Comparison of ENCODE assay signal across 30 mouse cellular contexts in genomic region chr4:49622272-49622671, GRCm38 (mm10). TPM values are rescaled to one million over a fixed set of nuclear protein-coding genes. Genes with fewer than 3 reads are reported as not detected.
DNase-seq lines count a peak whose midpoint lies in the region; ATAC-seq and TF ChIP-seq lines count a peak whose summit lies in the region.
"Had no signal": no experiment of that assay in that cellular context is flagged by ENCODE, and none has a peak within 500 bp of the region (broad histone marks: within the 10 kb centered on the region; RNA-seq: fewer than 3 reads in every experiment).

No protein-coding gene starts in this region.

- no peak overlapping the region for H3K4me2 ChIP-seq in intestine, postnatal 0 days (replicated peaks; ENCODE audit: low read depth)
- H3K4me2 ChIP-seq in stomach, embryonic 15.5 days = no peak overlapping the region
- no peak overlapping the region for H3K4me2 ChIP-seq in hindbrain, embryonic 12.5 days (replicated peaks)
- H3K4me2 ChIP-seq: embryonic facial prominence, embryonic 12.5 days; forebrain, embryonic 13.5 days; heart, embryonic 15.5 days; hindbrain, embryonic 15.5 days; limb, embryonic 13.5 days; liver, embryonic 12.5 days; midbrain, embryonic 15.5 days; neural tube, embryonic 12.5 days had no signal

- peak overlapping the region; percentile 31; the same call in 1 of the 2 replicates for H3K27ac ChIP-seq in kidney, adult 2 months (ENCODE audit: insufficient read depth, low read depth, low read length)
- H3K27ac ChIP-seq in intestine, postnatal 0 days (ENCODE audit: low read depth, low read length) = no peak overlapping the region
- no peak overlapping the region for H3K27ac ChIP-seq in stomach, embryonic 15.5 days
- no peak overlapping the region for H3K27ac ChIP-seq in hindbrain, embryonic 12.5 days
- H3K27ac ChIP-seq: embryonic facial prominence, embryonic 12.5 days; forebrain, embryonic 13.5 days; gastrocnemius, adult 2 months; heart, embryonic 15.5 days; hindbrain, embryonic 15.5 days; layer of hippocampus, adult 2 months; limb, embryonic 13.5 days; liver, embryonic 12.5 days; macrophage; midbrain, embryonic 15.5 days; neural tube, embryonic 12.5 days had no signal

- no peak for TF ChIP-seq POLR2A in kidney, adult 2 months (IDR thresholded peaks at IDR 0.05; ENCODE audit: low read depth, low read length)

- no peak overlapping the region for H3K9ac ChIP-seq in intestine, postnatal 0 days (ENCODE audit: low read depth, low read length)
- H3K9ac ChIP-seq in stomach, embryonic 15.5 days = no peak overlapping the region
- H3K9ac ChIP-seq in hindbrain, embryonic 12.5 days = no peak overlapping the region
- H3K9ac ChIP-seq: embryonic facial prominence, embryonic 12.5 days; forebrain, embryonic 13.5 days; heart, embryonic 15.5 days; hindbrain, embryonic 15.5 days; limb, embryonic 13.5 days; liver, embryonic 12.5 days; midbrain, embryonic 15.5 days; neural tube, embryonic 12.5 days had no signal

- peak; percentile 42; the same call in 1 of the 2 replicates for ATAC-seq in intestine, postnatal 0 days
- peak; percentile 65; the same call in 1 of the 2 replicates for ATAC-seq in stomach, embryonic 15.5 days (ENCODE audit: insufficient read depth, low FRiP score, low read depth)
- no peak for ATAC-seq in activated CD4-positive, CD25-positive, alpha-beta regulatory T cell, adult 4 months
- no peak for ATAC-seq in hindbrain, embryonic 12.5 days (ENCODE audit: low FRiP score)
- ATAC-seq: CD4-positive, CD25-positive, alpha-beta regulatory T cell, adult 4 months; forebrain, embryonic 13.5 days; liver, embryonic 12.5 days; midbrain, embryonic 15.5 days had no signal

- DNase-seq in kidney, adult 2 months = no peak
- DNase-seq in kidney, postnatal 25 days = no peak
- DNase-seq in R1 (ENCODE audit: low read depth, low spot score) = peak; percentile 15
- DNase-seq: adrenal gland, adult 2 months; cerebellum, adult 11 months; cerebellum, adult 9-11 months; gastrocnemius, adult 2 months; heart, postnatal 4 days; kidney, postnatal 10 days; retina, postnatal 1 day; right cerebral cortex, postnatal 25 days; thymus, adult 2 months; thymus, postnatal 4 days had no signal

- H3K36me3 ChIP-seq in kidney, adult 2 months (ENCODE audit: control insufficient read depth, insufficient read depth, low read length) = no peaks in the 10 kb centered on the region
- no peaks in the 10 kb centered on the region for H3K36me3 ChIP-seq in intestine, postnatal 0 days (ENCODE audit: control insufficient read depth, insufficient read depth)
- H3K36me3 ChIP-seq in stomach, embryonic 15.5 days = no peaks in the 10 kb centered on the region
- H3K36me3 ChIP-seq in hindbrain, embryonic 12.5 days = no peaks in the 10 kb centered on the region
- H3K36me3 ChIP-seq: embryonic facial prominence, embryonic 12.5 days; heart, embryonic 15.5 days; hindbrain, embryonic 15.5 days; limb, embryonic 13.5 days; liver, embryonic 12.5 days; midbrain, embryonic 15.5 days; neural tube, embryonic 12.5 days had no signal

- no peaks in the 10 kb centered on the region for H3K9me3 ChIP-seq in intestine, postnatal 0 days (ENCODE audit: control insufficient read depth)
- no peaks in the 10 kb centered on the region for H3K9me3 ChIP-seq in stomach, embryonic 15.5 days
- no peaks in the 10 kb centered on the region for H3K9me3 ChIP-seq in hindbrain, embryonic 12.5 days (replicated peaks)
- H3K9me3 ChIP-seq: embryonic facial prominence, embryonic 12.5 days; forebrain, embryonic 13.5 days; heart, embryonic 15.5 days; hindbrain, embryonic 15.5 days; limb, embryonic 13.5 days; liver, embryonic 12.5 days; midbrain, embryonic 15.5 days; neural tube, embryonic 12.5 days had no signal

- H3K4me1 ChIP-seq in kidney, adult 2 months (ENCODE audit: control insufficient read depth, insufficient read depth, low read length) = no peaks in the 10 kb centered on the region; the same call in 1 of the 2 replicates
- 0 out of 2 replicates have a peak, but pooled peaks cover 3% of the 10 kb centered on the region for H3K4me1 ChIP-seq in intestine, postnatal 0 days (replicated peaks; ENCODE audit: control insufficient read depth, insufficient read depth, low read length)
- H3K4me1 ChIP-seq in stomach, embryonic 15.5 days = no peaks in the 10 kb centered on the region
- no peaks in the 10 kb centered on the region for H3K4me1 ChIP-seq in hindbrain, embryonic 12.5 days
- H3K4me1 ChIP-seq: embryonic facial prominence, embryonic 12.5 days; forebrain, embryonic 13.5 days; heart, embryonic 15.5 days; hindbrain, embryonic 15.5 days; limb, embryonic 13.5 days; midbrain, embryonic 15.5 days; neural tube, embryonic 12.5 days had no signal

- TF ChIP-seq CTCF in kidney, adult 2 months (conservative IDR thresholded peaks at IDR 0.05; ENCODE audit: insufficient read depth, insufficient read length, low read depth, low read length) = no peak
- no peak for TF ChIP-seq CTCF in intestine, postnatal 0 days (IDR thresholded peaks at IDR 0.05; ENCODE audit: low read depth)

- WGBS in kidney, adult 2 months = 57% methylated on average over 2 of the region's 2 CpGs
- WGBS in intestine, postnatal 0 days = 31% methylated on average over 2 of the region's 2 CpGs
- WGBS in stomach, embryonic 15.5 days = 44% methylated on average over 2 of the region's 2 CpGs
- 74% methylated on average over 2 of the region's 2 CpGs for WGBS in hindbrain, embryonic 12.5 days

- H3K4me3 ChIP-seq in kidney, adult 2 months (ENCODE audit: insufficient read depth, low read depth, low read length) = no peak overlapping the region
- H3K4me3 ChIP-seq in intestine, postnatal 0 days (ENCODE audit: low read depth, low read length) = no peak overlapping the region
- H3K4me3 ChIP-seq in stomach, embryonic 15.5 days (replicated peaks) = 0 out of 2 replicates have a peak overlapping the region, but pooled peaks have one; percentile 5
- no peak overlapping the region for H3K4me3 ChIP-seq in hindbrain, embryonic 12.5 days
- H3K4me3 ChIP-seq: embryonic facial prominence, embryonic 12.5 days; erythroblast, embryonic 14.5 days; forebrain, embryonic 13.5 days; gastrocnemius, adult 2 months; heart, embryonic 15.5 days; hindbrain, embryonic 15.5 days; layer of hippocampus, adult 2 months; limb, embryonic 13.5 days; liver, embryonic 12.5 days; midbrain, embryonic 15.5 days; neural tube, embryonic 12.5 days had no signal

- H3K27me3 ChIP-seq in kidney, adult 2 months (replicated peaks; ENCODE audit: control insufficient read depth, insufficient read depth, low read length) = no peaks in the 10 kb centered on the region
- H3K27me3 ChIP-seq in intestine, postnatal 0 days (replicated peaks; ENCODE audit: control insufficient read depth, insufficient read depth, low read length) = no peaks in the 10 kb centered on the region
- H3K27me3 ChIP-seq in stomach, embryonic 15.5 days (replicated peaks) = no peaks in the 10 kb centered on the region
- no peaks in the 10 kb centered on the region for H3K27me3 ChIP-seq in hindbrain, embryonic 12.5 days
- H3K27me3 ChIP-seq: embryonic facial prominence, embryonic 12.5 days; forebrain, embryonic 13.5 days; heart, embryonic 15.5 days; hindbrain, embryonic 15.5 days; limb, embryonic 13.5 days; liver, embryonic 12.5 days; midbrain, embryonic 15.5 days; neural tube, embryonic 12.5 days had no signal

RNA-seq across cellular contexts. Expression of gene Rnf20, which starts 9.5 kb away (rescaled TPM):
- 14.1 and 15.3 TPM in 2 replicates for polyA plus RNA-seq in kidney, adult 2 months (2012; rRNA removed)
- polyA plus RNA-seq in intestine, postnatal 0 days (2015; fragmentation: Nextera tagmentation; extraction: Ambion mirVana) = 15.6 and 16.4 TPM in 2 replicates
- polyA plus RNA-seq in stomach, embryonic 15.5 days (2015; fragmentation: Nextera tagmentation; extraction: Ambion mirVana) = 34.6 and 36.8 TPM in 2 replicates
- polyA plus RNA-seq in activated CD4-positive, CD25-positive, alpha-beta regulatory T cell, adult 4 months (2017; shearing (Covaris generic)) = 10 to 100 TPM; 52.9 to 59.0 TPM
- 67.6 TPM in 2 replicates for polyA plus RNA-seq in hindbrain, embryonic 12.5 days (2016; fragmentation: Nextera tagmentation; extraction: Ambion mirVana)

RNA-seq across cellular contexts. Expression of gene Tmem246, which starts 24.6 kb away (rescaled TPM):
- 35.8 and 45.9 TPM in 2 replicates for polyA plus RNA-seq in kidney, adult 2 months (2012; rRNA removed)
- polyA plus RNA-seq in intestine, postnatal 0 days (2015; fragmentation: Nextera tagmentation; extraction: Ambion mirVana) = 22.6 and 23.6 TPM in 2 replicates
- polyA plus RNA-seq in stomach, embryonic 15.5 days (2015; fragmentation: Nextera tagmentation; extraction: Ambion mirVana) = 26.7 and 29.2 TPM in 2 replicates
- not detected for polyA plus RNA-seq in activated CD4-positive, CD25-positive, alpha-beta regulatory T cell, adult 4 months (2017; shearing (Covaris generic))
- polyA plus RNA-seq in hindbrain, embryonic 12.5 days (2016; fragmentation: Nextera tagmentation; extraction: Ambion mirVana) = 31.0 and 33.3 TPM in 2 replicates
- polyA plus RNA-seq: CD4-positive, CD25-positive, alpha-beta regulatory T cell, adult 4 months; macrophage had no signal

RNA-seq across cellular contexts. Expression of gene Ppp3r2, which starts 59.6 kb away (rescaled TPM):
- polyA plus RNA-seq in kidney, adult 2 months (2012; rRNA removed) = 0.02 TPM in 1 of 2 replicates, not detected in the other
- polyA plus RNA-seq in intestine, postnatal 0 days (2015; fragmentation: Nextera tagmentation; extraction: Ambion mirVana) = not detected in 2 replicates
- 0.05 and 0.09 TPM in 2 replicates for polyA plus RNA-seq in stomach, embryonic 15.5 days (2015; fragmentation: Nextera tagmentation; extraction: Ambion mirVana)
- polyA plus RNA-seq in activated CD4-positive, CD25-positive, alpha-beta regulatory T cell, adult 4 months (2017; shearing (Covaris generic)) = under 1 TPM in 1 of 2 experiments, not detected in 1; 0.36 TPM
- polyA plus RNA-seq in hindbrain, embryonic 12.5 days (2016; fragmentation: Nextera tagmentation; extraction: Ambion mirVana) = 0.17 and 0.18 TPM in 2 replicates
- polyA plus RNA-seq: adrenal gland, adult 2 months; CD4-positive, CD25-positive, alpha-beta regulatory T cell, adult 4 months; erythroblast, embryonic 14.5 days; forebrain, embryonic 13.5 days; heart, embryonic 15.5 days; liver, embryonic 12.5 days; macrophage; spleen, adult 2 months had no signal

Comparison
In these comparisons a context has a peak if more than half of its experiments do, and no peak if none do; other contexts are left out.
1. ATAC-seq: peak in intestine, postnatal 0 days (single experiment) and stomach, embryonic 15.5 days (single experiment); none in activated CD4-positive, CD25-positive, alpha-beta regulatory T cell, adult 4 months (single experiment) and hindbrain, embryonic 12.5 days (single experiment).
2. RNA of gene Tmem246, which starts 24.6 kb away (polyA plus RNA-seq): 35.8 to 45.9 TPM in kidney, adult 2 months, 31.0 to 33.3 TPM in hindbrain, embryonic 12.5 days, 26.7 to 29.2 TPM in stomach, embryonic 15.5 days and 22.6 to 23.6 TPM in intestine, postnatal 0 days; not detected in activated CD4-positive, CD25-positive, alpha-beta regulatory T cell, adult 4 months; every median in the first group is over 10 times any median in the second.